Mouse (Mus musculus) spleen, postnatal 36 days (tissue): ENCODE data around the gene Psmb1.
"Not testable (repeated sequence)": the region's sequence is repeated elsewhere in the genome, so short reads cannot be mapped to it uniquely, and the experiment has no call there.

ENCODE experiments used
- DNase-seq, 2 experiments: peaks; one replicate each; pipeline ENCODE4 v3.0.0; 2022; ENCODE audit warnings: low spot score in 2 of 2, mixed read lengths in 1 of 2

Psmb1 gene

DNA sequence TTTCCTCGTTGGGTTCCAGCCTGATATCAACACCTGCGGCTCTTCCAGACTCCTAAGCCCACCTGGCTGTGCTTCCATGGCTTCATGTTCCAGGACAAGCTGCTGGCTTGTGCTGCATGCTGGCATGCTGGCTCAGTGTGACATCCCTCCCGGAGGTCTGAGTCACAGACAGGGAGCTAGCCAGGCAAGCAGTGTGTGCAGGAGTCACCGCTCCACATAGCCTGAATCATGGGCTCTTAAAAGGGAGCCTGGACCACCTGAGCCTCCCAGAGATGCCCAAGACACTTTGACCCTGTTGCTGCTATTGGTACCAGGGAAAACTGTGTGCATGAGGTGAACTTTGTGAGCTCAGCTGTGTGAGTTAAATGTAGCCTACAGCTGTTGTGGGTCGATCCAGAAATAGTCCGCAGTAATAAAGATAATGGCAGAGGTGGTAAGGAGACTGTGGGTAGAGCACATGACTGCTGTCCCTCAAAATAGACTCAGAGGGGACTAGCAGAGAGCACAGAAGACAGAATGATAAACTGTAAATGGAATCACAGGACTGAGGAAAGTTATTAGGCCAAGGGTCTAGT lies 37.5 kb downstream of the Psmb1 start:
- DNase-seq = no peak

GRCm38 (mm10) chr17:15459761-15460160 lies 39.8 kb downstream of the Psmb1 start:
- no peak for DNase-seq

GRCm38 (mm10) chr17:15456595-15456994 lies 43.0 kb downstream of the Psmb1 start:
- no peak for DNase-seq

DNA sequence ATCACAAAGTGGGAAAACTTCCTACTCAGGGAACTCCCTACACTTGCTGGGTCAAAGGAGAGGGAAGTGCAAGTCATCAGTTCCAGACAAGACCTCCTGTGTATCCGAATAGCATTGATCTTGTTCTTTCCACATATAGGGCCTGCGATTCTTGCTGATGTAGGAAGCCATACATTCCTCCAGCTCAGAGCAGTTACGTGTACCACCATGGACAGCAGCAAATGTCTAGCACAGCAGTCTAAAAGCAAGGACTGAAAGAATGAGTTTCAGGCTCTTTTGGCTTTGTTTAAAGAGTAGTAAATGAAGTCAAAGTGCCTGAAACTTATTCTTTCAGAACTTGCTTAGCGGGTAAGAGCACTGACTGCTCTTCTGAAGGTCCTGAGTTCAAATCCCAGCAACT lies 44.3 kb downstream of the Psmb1 start:
- DNase-seq = no peak

DNA sequence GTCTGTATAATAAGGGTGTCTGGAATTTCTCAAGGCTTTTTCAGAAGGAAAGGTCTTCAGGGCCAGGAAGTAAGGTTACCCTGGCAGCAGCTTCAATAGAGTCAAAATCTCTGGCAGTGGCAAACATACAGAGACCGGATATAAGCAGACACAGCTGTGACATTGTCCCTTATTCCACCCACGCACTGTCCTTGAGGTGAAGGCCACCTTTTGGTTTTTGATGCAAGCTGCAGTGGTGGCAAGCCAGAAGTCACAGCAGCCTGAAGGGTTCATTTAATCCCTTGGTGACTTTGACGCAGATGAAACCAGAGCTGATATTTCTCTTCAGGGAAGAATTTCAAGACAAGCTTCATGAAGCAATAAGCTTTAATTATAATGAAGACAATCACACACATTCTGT lies 49.9 kb downstream of the Psmb1 start:
- no peak for DNase-seq

DNA sequence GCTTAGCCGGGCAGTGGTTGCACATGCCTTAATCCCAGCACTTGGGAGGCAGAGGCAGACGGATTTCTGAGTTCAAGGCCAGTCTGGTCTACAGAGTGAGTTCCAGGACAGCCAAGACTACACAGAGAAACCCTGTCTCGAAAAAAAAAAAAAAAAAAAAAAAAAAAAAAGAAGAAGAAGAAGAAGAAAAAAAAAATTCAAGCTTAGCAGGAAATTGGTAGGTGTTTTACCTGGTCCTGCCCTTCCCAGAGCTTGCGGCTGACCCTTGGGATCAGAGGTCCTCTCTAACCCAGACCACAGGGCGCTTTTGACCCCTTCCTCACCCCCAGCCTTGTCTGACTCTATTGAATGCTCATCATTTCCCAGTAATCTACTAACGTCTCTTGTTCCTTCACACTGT lies 50.4 kb downstream of the Psmb1 start:
- DNase-seq = not testable (repeated sequence)

- no peak for DNase-seq
Observed at GRCm38 (mm10) chr17:15447831-15448230, 51.7 kb downstream of the Psmb1 start.

GRCm38 (mm10) chr17:15445421-15445820 lies 54.1 kb downstream of the Psmb1 start:
- DNase-seq = no peak

DNA sequence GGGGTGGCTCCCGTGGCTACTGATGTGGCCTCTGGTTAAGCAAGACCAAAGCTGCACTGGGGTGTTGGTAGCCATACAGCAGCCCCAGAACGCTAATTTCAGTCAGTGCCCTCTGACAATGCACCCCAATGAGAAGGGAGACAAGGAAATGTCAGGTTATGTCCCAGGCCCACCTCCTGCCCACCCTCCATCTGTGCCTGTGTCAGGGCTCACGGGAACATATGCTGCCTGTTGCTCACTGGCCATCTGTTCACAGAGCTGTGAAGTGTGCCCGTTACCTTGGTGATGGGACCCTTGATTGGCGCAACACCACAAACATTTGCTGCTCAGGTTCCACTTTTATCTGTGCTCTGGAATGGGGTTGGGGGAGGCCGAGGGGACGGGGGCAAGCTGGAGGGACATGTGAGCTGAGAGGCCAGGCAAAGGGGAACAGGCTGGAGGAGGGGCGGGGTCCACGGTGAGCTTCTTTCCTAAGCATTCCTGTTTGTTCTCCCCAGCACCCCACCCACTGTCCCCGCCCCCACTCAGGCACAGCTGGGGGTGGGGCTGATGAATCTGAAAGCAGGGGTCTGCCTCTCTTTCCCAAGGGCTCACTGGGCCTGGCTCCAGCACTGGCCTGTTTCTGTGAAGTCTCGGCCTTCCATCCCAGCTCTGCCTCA lies 59.0 kb downstream of the Psmb1 start:
- DNase-seq = no peak

GRCm38 (mm10) chr17:15440067-15440462 lies 59.5 kb downstream of the Psmb1 start:
- no peak for DNase-seq

- no peak for DNase-seq
Observed at GRCm38 (mm10) chr17:15434748-15435147, 64.8 kb downstream of the Psmb1 start.

- DNase-seq = no peak
Observed at GRCm38 (mm10) chr17:15432036-15432435, 67.5 kb downstream of the Psmb1 start.

GRCm38 (mm10) chr17:15431551-15431950 lies 68.0 kb downstream of the Psmb1 start:
- no peak for DNase-seq

GRCm38 (mm10) chr17:15431021-15431514 lies 68.5 kb downstream of the Psmb1 start:
- no peak for DNase-seq

- no peak for DNase-seq
Observed at GRCm38 (mm10) chr17:15429937-15430336, 69.6 kb downstream of the Psmb1 start.

GRCm38 (mm10) chr17:15429451-15429850 lies 70.1 kb downstream of the Psmb1 start:
- DNase-seq = no peak

DNA sequence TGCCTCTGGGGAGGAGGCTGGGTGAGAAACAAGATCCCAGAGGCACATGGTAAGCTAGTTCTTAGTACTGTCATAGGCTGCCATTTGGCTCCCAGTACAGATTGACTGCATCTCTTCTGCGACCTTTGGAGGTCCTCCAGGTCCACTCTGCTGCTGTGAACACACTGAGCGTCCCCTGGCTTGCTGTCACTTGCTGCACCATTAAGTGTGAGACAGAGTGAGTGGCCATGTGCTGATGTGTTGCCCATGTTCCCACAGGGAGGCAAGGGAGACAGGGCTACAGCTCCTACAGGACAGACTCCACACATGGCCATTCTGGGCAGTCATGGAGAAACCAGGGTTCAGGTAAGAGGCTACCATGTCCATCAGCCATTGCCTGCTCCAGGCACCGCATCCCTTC lies 73.6 kb downstream of the Psmb1 start:
- DNase-seq = no peak
